Mouse (Mus musculus) embryonic fibroblast, embryonic 13.5 days (primary cell): ENCODE results near the gene Lkaaear1. TPM values are rescaled to one million over a fixed set of nuclear protein-coding genes. Genes with fewer than 3 reads are reported as not detected.

Source experiments
- H3K27ac ChIP-seq: 2 replicates; pipeline ENCODE4 v1.5.1; 2012; ENCODE audit warnings: low read length, control low read depth, inconsistent platforms; ENCODE audit not compliant: insufficient read depth
- H3K4me1 ChIP-seq: 2 replicates; pipeline ENCODE4 v1.6.1; 2011; ENCODE audit warnings: low read length; ENCODE audit not compliant: control insufficient read depth, insufficient read depth
- H3K4me3 ChIP-seq: 2 replicates; pipeline ENCODE4 v1.5.1; 2011; ENCODE audit warnings: mild to moderate bottlenecking, control low read depth, low read length; ENCODE audit not compliant: insufficient read depth
- CTCF ChIP-seq: IDR thresholded peaks from 2 replicates; pipeline ENCODE4 v1.5.1; 2011; ENCODE audit warnings: mild to moderate bottlenecking, control low read depth, low read length, moderate library complexity, borderline replicate concordance; ENCODE audit not compliant: insufficient read depth
- POLR2A ChIP-seq: IDR thresholded peaks from 2 replicates; pipeline ENCODE4 v1.6.1; 2011; ENCODE audit warnings: low read depth, mild to moderate bottlenecking, control low read depth, low read length, moderate library complexity
- polyA plus RNA-seq: library from polyadenylated mRNA; stranded (reverse); fragments of >200 nt; gene quantifications from 2 replicates; pipeline ENCODE4 v1.2.4, GENCODE M21; 2011; ENCODE audit warnings: low read depth; ENCODE audit not compliant: missing spikeins, insufficient read length

The Lkaaear1 gene
- polyA plus RNA-seq, 1 experiment, result not detected

- no peak overlapping the region for H3K4me3 ChIP-seq
- no peak for TF ChIP-seq POLR2A
- TF ChIP-seq CTCF, result no peak
- H3K27ac ChIP-seq, result no peak overlapping the region
- H3K4me1 ChIP-seq, result no peaks in the 10 kb centered on the region
Measured at GRCm38 (mm10) chr2:181658528-181658927, 39.7 kb downstream of the Lkaaear1 start.

DNA sequence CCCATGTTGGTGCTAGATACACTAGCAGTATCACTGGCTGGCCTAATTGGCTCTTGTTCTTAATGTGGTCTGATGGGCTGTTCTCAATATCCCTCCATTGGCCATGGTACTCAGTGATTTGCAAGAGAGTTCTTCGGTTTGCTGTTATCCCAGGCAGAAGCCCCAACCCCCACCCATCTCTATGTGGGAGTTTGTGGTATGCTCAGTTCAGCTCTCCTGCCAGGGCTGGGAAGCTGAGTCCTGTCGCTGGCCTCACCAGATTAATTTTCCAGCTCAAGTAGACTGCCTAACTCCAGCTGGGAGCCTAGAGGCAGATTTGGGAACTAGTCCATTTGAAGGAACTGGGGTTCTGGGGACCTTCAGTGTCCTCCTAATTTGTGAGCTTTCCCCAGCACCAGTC is 40.8 kb downstream of the Lkaaear1 start:
- H3K27ac ChIP-seq, result no peak overlapping the region
- H3K4me1 ChIP-seq, result no peaks in the 10 kb centered on the region
- H3K4me3 ChIP-seq, result no peak overlapping the region
- TF ChIP-seq POLR2A, result no peak
- TF ChIP-seq CTCF, result no peak

- TF ChIP-seq POLR2A (no peak), CTCF (no peak)
- H3K4me1 ChIP-seq, result no peaks in the 10 kb centered on the region
- H3K4me3 ChIP-seq, result no peak within 1 kb of the TSS
- H3K27ac ChIP-seq, result no peak within 1 kb of the TSS
Measured at GRCm38 (mm10) chr2:181656734-181657133, 41.5 kb downstream of the Lkaaear1 start, which contains the start of gene Gm29797. Gene Gm29797, plus strand, starts transcription at chr2:181657034.

DNA sequence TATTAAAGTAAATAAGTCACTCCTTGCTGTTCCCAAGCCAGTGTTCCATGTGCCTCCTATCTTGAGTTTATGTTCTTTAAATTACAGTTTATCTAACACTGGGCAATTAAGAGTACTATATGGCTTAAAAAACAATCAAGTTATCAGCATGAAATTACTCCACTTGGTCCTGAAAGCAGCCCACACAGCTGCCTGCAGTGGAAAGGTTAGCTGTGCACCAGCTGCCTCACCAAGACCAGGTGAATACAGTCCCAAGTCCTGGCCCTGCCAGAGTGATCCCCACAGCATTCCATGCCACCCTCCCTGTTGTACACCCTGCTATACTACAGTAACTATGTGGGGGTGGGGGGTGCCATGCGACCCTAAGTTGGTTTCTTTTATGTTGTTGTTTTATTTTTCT is 44.7 kb downstream of the Lkaaear1 start:
- Histone ChIP-seq H3K27ac (no peak overlapping the region), H3K4me3 (no peak overlapping the region), H3K4me1 (no peaks in the 10 kb centered on the region)
- TF ChIP-seq CTCF (no peak), POLR2A (no peak)

DNA sequence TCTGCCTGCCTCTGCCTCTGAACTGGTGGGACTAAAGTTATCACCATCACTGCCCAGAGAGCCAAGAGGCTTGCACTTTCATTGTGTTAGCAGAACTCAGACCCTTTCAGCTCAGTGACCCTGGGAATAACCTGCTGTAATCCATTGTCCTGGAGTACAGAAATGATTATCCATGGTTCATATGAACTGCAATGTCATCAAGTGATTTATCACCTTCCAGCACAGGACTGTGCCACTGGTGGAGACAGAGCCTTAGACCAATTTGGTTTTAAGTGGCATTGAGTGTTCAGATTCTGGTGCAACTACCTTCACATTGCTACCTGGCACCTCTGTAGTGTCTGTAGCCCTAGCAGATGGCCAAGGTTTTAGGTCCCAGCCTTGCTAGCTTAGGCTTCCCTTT is 45.2 kb downstream of the Lkaaear1 start:
- H3K4me1 ChIP-seq, result no peaks in the 10 kb centered on the region
- no peak overlapping the region for H3K4me3 ChIP-seq
- TF ChIP-seq POLR2A (no peak), CTCF (no peak)
- no peak overlapping the region for H3K27ac ChIP-seq

- H3K4me1 ChIP-seq, result no peaks in the 10 kb centered on the region
- no peak overlapping the region for H3K27ac ChIP-seq
- no peak overlapping the region for H3K4me3 ChIP-seq
- TF ChIP-seq POLR2A (no peak), CTCF (no peak)
Measured at GRCm38 (mm10) chr2:181648926-181649325, 49.3 kb downstream of the Lkaaear1 start.

Other genes with a start within 250 kb of the Lkaaear1 start
- 2.6 and 3.3 TPM in 2 replicates for gene Zbtb46, start 239.0 kb downstream of the Lkaaear1 start, polyA plus RNA-seq
- not detected in 2 replicates for gene Abhd16b, start 205.2 kb downstream of the Lkaaear1 start, polyA plus RNA-seq
- gene Tpd52l2, start 201.3 kb downstream of the Lkaaear1 start, polyA plus RNA-seq, result 96.5 and 103 TPM in 2 replicates
- 86.7 and 97.4 TPM in 2 replicates for gene Dnajc5, start 178.0 kb downstream of the Lkaaear1 start, polyA plus RNA-seq
- 62.0 and 65.1 TPM in 2 replicates for gene Uckl1, start 113.5 kb downstream of the Lkaaear1 start, polyA plus RNA-seq
- 55.9 and 59.4 TPM in 2 replicates for gene Prpf6, start 106.6 kb downstream of the Lkaaear1 start, polyA plus RNA-seq
- 31.8 and 41.0 TPM in 2 replicates for gene Zfp512b, start 105.6 kb downstream of the Lkaaear1 start, polyA plus RNA-seq
- gene Samd10, start 99.2 kb downstream of the Lkaaear1 start, polyA plus RNA-seq, result 3.6 and 3.7 TPM in 2 replicates
- not detected in 2 replicates for gene Gm29797, start 41.4 kb downstream of the Lkaaear1 start, polyA plus RNA-seq
- not detected in 2 replicates for gene Sox18, start 26.8 kb downstream of the Lkaaear1 start, polyA plus RNA-seq
- 6.8 and 13.4 TPM in 2 replicates for gene Tcea2, start 18.1 kb downstream of the Lkaaear1 start, polyA plus RNA-seq
- gene Rgs19, start 4.5 kb downstream of the Lkaaear1 start, polyA plus RNA-seq, result 66.1 and 87.1 TPM in 2 replicates
- gene Oprl1, start 16.6 kb upstream of the Lkaaear1 start, polyA plus RNA-seq, result not detected in 2 replicates
- not detected in 2 replicates for gene Myt1, start 64.9 kb upstream of the Lkaaear1 start, polyA plus RNA-seq
- 19.6 and 19.7 TPM in 2 replicates for gene Pcmtd2, start 139.4 kb upstream of the Lkaaear1 start, polyA plus RNA-seq
- 28.5 and 35.7 TPM in 2 replicates for gene Polr3k, start 165.9 kb upstream of the Lkaaear1 start, polyA plus RNA-seq